Mouse (Mus musculus): ENCODE results near the gene Klk11.

DNA sequence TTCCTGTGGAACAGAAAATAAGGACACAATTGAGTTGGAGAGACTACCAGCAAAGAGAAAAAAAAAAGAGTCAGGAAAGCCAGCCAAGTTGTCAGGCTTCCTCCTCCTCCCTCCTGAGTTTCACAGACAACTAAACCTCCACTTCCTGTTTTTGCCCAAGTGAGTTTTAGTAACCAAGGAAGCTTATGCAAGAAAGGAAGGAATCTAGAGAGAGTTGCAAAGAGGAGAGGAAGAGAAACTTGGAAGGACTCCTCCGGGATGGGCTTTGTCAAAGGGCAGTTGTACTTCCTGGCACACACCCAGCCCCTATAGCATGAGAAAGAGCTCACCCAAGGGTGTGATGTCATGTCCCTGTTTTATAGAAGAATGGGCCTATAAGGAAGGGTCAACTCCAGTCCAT, 26.6 kb upstream of the Klk11 start:
- TF ChIP-seq CTCF (IDR thresholded peaks at IDR 0.05; ENCODE audit: control insufficient read depth, insufficient read depth, insufficient replicate concordance, low read depth, low read length) (no peak), POLR2A (IDR thresholded peaks at IDR 0.05; ENCODE audit: control insufficient read depth, low read depth, low read length) (no peak)
